Mouse (Mus musculus) neutrophil, adult 5-6 weeks (primary cell): ENCODE measurements around the gene St7. TPM values are rescaled to one million over a fixed set of nuclear protein-coding genes. Genes with fewer than 3 reads are reported as not detected.

Experiments used
- ATAC-seq: fragments of 151-379, 151-347 bp; 2 replicates; pipeline ENCODE4 v1.8.0; 2017; ENCODE audit warnings: mild to moderate bottlenecking, moderate TSS enrichment; ENCODE audit not compliant: insufficient number of reproducible peaks, poor library complexity, low FRiP score, severe bottlenecking; ENCODE audit errors: extremely low read depth
- total RNA-seq: library from RNA; stranded (forward); fragments of 200-1000 nt; gene quantifications from 2 replicates; pipeline ENCODE4 v1.2.3, GENCODE M21; 2017

St7 gene
- total RNA-seq, 1 experiment from 2014 or later, result 9.0 TPM

DNA sequence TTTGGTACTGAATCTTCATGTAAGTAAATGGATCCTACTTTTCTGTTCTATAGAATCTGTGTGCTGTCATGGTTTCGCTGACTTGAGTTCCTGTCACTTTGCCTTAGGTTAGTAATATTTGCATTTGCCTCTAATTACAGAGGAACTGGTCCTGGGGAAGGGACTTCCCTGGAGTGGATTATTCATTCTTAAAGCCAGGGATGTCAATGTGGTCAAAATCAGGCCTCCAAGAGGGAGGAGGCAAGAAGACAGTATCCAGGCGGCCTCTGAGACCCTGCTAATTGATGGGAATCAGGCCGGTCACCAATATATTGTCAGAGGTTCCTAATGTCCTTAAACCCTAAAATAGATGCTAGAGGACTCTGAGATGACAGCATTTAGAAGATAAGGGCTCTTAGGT is 56.9 kb downstream of the St7 start:
- ATAC-seq, result no peak

DNA sequence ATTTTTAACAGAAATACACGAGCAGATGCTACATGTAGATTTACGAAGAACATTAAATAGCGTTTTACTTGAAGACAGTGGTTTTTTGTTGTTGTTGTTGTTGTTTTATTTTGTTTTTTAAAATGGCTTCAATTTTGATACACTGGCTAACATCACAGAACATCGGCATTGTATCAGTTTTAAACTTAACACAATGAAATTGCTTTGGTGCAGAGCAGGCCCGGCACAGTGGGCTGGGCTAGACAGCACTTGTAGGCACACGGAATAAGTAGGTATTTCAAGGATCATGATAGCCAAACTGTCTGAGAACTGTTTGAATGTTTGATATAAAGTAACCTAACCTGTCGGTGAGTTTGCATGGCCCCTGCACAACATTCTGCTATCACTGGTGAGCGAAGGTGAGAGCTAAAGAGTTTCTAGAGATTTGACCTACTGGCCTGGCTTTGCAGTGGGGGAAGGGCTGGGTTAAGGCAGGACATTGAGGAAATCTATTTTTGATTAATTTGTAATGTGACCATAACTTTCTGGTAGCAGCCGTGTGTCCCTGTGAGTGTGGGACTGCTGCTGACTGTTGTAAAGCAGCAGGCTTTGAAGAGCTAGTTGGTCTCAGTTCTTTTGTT is 57.4 kb downstream of the St7 start:
- ATAC-seq, result no peak

DNA sequence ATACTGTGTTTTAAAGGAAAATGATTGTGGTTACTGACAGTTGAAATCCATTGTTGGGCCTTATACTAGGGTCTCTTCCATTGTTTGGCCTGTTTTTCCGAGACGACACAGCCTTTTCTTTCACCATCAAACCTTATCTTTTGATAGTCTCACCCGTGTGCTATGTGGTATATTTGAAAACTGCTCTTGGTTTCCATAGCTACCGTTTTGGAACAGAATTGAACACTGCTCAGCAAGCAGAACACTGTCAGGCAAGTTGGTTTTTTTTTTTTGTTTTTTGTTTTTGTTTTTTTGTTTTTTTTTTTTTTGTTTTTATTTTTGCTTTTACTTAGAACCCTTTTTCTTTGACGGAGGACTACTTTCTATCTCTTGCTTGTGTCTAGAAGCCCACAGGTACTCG is 58.2 kb downstream of the St7 start:
- ATAC-seq, result no peak

DNA sequence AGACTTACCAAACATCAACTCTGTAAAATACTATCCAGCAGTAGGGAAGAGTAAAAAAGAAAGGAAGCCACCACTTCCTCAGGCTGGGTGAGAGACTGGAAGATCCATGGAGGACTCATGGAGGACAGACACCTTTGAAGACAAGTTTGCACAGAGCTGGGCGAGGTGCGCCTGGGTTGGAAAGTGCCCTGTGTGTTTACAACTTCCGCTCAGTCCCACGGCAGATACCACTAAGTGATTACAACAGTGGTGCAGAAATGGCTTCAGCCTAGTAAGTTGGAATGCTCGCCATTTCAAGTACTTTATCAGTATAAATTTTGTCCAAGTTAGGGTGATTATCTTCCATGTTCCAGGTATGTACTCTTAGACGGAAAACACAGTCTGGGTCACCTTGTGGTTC is 63.2 kb downstream of the St7 start:
- no peak for ATAC-seq

DNA sequence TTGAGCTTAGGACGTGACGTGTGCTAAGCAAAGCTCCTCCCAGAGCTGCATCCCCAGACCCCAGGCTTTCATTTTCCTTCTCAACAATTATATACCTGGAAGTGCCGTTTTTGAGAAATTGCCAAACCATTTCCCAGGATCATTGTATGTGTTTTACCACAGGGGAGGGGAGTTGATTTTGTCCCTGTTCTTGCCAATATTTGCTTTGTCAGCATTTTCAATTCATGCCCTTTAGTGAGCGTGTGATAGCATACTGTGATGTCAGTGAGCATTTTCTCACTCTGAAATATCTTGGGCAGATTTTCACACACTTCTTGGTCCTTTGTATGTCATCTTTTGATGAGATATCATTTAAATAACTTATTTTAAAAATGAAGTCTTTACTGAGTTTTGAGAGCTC is 65.8 kb downstream of the St7 start:
- no peak for ATAC-seq

DNA sequence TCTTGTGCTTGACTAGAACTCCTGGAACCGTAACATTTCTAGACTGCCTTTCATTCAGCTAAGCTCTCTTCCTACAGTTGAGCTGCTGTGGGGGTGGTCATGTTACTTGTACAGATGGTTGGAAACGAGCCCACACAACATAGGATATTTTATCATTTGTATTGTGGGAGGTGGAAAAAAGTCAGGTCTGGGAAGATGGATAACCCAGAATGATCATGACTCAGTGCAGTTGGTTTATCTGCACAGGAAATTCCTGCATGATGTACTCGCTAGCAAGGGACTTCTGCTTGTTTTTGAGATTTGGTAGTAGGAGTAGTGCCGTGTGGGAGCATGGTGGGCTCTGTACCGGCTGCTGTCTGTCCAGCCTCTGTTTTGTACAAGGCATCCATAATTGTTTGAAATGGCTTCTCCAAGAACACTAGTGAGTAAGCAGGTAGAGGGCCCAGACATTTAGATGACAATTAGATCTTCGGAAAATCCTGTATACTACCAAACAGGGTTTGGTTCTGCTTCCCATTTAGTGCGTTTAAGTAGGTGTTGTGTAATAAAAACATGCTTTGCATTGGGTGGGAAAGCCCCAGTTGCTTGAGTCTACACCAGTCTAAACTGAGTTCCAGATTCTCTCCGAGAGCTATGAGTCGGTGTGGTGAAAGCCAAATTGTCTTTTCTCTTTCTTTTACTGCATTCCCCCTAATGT is 71.4 kb downstream of the St7 start:
- no peak for ATAC-seq

DNA sequence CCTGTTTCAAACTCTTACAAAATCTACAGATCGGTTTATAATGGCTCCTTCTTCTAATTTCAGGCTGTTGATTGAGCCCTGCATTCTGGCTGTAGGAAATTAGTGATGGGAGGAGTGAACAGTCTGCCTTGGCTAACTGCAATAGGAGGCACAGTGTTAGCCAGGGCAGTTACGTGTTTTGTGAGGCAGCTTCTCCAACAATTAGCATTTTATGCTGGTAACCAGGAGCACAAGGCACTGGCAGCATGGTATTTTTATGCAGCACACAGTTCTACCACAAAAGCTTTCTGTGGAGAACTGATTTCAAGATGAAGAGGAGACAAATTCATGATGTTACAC is 71.9 kb downstream of the St7 start:
- no peak for ATAC-seq

DNA sequence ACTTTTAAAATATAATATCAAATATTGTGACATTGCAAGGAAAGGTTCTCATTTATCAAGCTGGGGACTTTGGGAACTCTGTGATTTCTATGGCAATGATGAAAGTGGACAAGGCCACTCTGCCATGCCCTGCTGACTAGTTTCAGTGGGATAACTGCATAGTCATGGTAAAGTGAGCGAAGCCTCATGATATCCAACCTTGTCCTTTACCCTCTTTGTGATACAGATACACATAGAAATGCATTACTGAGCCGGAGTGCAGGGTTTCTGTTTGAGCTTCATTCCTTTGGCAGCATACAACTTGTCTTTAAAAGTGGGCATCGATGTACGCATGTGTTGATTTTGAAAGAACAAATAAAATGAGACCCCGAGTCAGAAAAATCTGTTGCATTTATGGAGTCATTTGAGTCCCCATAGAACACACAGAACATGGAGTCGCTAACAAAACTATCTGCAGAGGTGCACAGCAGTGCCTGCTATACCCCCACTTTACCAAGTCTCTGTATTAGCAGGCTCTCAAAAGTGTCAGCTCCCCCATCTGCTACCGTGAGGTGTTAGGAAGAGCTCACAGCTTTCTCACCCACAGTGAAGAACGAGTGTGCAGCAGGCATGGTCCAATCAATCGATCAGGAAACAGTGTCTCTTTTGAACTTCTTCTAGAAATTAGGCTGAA is 77.4 kb downstream of the St7 start:
- ATAC-seq, result no peak

DNA sequence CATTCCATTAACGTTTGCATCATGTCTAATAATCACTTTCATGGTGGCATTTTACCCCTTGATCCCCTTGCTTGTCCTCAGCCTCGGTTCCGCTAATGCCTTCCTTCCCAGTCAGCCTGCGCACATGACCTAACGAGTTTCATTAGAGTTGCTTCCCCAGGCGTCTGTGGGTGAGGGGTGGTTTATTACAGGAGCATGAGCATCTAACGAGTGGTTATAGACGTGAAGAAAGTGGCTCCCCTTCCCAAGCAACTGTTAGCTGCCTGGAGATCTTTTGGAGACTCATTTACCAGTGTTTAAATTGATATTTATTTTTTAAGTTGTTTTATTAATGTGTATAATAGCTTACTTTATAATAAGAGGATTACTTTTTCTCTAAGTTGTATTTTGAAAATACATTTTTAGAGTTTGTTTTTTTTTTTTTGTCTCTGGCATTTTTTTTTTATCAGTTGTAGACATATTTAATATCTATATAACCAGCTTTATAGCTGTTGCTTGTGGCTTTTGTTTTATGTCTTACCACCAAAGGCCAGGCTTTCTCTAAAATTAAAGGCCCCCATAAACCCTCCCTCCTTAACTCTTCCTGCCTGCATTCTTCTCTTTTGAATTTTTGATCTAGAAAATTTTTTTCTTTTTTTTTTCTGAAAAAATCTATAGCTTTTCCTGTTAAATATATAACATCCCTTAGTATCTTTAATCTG is 78.1 kb downstream of the St7 start:
- ATAC-seq, result no peak

DNA sequence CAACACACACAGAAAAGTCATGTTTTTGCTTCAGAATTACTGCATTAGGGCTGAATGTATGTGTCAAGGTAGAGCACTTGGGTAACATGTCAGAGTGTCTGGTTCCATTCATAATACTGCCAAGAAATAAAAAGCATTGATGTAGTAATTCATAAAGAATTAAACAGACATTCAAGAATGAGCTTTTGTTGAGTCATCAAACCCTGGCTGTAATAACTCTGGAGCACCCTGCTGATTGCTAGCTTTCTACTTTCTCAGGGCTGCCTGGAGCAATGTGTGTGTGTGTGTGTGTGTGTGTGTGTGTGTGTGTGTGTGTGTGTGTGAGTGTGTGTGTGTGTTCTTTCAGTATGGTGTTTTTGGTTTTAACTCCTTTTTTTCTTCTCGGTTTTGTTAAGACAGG is 78.7 kb downstream of the St7 start:
- no peak for ATAC-seq

DNA sequence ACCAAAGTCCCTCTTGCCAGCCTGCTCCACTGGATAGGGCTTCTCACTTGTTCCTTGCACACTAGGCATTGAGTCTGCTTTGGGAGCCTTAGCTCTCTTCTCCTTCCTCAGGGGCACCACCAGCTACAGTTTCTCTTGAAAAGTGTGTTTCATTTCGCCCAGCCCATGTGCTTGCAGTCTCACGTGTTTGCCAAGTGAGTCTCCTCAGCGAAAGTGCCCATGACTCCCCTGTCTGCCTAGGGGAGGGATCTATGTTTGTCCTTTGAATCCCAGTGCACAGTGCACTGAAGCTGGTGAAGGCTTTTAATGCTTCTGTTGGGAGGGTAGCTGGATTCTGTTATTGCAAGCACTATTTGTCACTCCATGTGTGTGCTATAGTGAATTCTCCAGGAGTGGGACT is 79.8 kb downstream of the St7 start:
- ATAC-seq, result no peak

DNA sequence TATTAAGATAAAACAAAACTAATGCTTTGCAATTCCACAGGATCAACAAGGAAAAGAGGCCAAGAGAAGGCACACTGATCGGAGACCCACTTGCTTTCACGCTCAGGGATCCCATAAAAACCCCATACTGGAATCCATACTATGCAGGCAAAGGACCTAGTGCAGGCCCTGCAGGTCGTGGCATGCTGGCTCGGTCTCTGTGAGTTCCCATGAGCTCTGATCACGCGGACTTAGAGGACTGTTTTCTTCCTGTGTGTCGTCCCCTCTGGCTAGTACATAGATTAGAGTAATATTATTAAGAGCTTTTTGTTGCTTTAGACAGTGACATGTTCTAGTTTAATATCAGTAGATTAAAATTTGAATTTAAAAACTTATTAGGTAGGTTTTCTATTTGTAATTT is 83.3 kb downstream of the St7 start:
- peak; percentile 66; the same call in 1 of the 2 replicates for ATAC-seq

DNA sequence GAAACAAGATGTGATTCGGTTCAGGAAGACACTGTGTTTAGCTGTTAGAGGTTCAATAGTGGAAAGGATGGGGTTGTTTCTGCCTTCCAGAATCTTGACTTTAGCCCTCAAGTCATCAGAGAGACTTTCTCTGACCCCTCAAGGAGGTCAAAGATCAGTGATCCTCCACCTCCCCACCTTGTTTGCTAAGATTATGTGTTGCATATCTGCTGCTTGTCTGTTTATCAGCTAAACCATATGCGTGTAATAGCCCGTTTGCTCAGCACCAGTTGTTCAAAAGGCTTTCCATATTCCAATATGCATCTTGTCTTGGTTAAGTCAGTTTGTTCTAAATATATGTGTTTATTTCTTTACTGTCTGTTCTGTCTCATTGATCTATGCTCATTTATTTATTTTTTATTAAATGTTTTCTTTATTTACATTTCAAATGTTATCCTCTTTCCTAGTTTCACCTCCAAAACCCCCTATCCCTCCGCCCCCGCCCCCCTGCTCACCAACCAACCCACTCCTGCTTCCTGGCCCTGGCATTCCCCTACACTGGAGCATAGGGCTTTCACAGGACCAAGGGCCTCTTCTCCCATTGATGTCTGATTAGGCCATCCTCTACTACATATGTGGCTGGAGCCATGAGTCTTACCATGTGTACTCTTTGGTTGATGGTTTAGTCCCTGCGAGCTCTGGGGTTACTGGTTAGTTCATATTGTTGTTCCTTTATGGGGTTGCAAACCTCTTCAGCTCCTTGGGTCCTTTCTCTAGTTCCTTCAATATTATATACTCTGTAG is 84.5 kb downstream of the St7 start:
- no peak for ATAC-seq

DNA sequence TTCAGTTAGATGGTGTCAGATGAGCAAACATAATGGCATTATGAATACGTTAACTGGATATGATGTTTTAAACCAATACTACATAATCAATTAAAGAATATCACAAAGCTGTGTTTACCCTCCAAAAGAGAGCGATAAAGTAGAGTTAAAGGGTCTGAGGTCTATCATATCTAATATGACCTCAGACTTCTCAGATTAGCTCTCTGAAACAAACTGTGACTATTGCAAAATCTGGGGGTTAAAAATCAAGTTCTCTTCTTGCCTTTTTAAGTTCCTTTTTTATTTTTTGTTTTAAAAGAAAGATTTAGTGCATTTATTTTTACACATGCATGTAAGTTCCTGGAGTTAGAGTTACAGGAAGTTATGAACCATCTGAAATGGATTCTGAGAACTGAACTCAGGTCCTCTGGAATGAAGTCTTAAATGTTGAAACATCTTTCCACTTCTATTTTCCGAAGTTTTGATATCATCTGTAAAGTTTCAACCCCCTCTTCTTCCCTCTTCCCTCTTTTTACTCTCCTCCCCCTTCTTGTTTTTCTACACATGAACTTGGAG is 86.0 kb downstream of the St7 start:
- ATAC-seq, result no peak

DNA sequence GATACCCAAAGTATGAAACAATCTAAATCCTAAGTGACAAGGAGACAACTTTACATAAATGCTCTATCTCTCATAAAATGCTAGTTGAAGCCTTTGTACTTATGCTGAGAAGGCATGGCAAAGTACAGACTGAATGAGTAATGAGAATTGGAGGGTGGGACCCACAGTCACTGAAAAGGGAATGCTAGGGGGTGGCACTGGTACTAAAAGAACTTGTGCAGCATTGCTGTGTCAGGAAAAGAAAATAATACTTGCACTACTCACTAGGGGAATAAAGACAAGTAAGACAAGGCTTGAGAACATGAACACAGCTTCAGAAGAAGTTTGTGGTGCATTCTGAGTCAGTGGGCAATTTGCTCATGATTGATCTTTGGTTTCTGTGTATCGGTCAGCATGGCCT is 90.8 kb downstream of the St7 start:
- no peak for ATAC-seq

DNA sequence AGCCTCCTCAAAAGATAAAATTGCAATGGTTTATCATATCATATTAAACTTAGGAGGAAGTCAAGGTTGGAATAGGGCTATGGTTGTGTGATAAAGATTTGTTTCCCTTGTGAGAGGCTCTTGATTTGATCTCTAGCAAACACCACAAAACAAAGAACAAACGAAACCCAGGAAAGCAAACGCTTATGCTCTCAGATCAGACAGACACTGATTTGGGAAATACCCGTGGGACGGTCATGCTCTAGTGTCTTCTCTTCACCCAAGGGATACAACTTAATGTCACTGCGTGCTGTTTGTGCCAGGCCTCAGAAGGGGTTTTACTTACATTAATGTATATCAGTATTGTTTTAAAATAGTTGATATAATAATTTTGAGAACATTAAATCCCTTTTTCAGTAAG is 91.8 kb downstream of the St7 start:
- no peak for ATAC-seq

DNA sequence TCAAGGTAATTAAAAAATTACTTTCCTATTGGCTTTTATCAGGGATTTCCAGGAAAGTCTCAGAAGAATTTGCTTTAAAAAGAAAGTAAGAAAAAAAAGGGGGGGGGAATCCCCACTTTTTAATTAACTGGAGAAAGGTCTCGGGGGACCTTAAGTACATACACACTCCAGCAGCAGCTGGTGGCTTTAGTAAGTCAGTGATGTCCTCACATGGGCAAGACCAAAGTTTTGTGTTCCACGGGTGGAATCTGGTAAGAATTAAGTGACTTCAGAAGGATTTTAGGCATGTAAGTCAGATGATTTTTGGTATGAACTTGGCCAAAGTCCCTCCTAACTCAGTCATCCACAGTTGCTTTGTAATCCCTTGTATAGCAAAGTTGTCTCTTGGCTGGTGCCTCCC is 92.5 kb downstream of the St7 start:
- ATAC-seq, result no peak

DNA sequence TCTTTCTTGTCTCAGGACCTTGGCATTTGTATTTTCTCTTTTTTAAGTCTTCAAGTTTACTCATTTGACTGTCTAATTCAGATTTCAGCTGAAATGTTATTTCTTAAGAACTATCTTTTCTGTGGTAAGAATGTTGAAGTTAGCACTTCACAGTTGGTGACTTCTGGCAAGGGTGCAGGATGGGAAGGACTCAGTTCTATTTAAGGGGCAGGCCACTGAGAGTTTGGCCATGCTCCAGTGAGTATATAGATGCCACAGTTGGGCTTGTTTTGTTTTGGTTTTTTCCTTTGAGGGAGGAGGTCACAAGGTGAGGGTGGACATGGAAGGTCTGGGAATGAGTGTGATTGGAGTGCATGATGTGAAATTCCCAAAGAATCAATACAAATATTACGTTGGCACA is 95.1 kb downstream of the St7 start:
- ATAC-seq, result 0 out of 2 replicates have a peak, but pooled peaks have one; percentile 16

DNA sequence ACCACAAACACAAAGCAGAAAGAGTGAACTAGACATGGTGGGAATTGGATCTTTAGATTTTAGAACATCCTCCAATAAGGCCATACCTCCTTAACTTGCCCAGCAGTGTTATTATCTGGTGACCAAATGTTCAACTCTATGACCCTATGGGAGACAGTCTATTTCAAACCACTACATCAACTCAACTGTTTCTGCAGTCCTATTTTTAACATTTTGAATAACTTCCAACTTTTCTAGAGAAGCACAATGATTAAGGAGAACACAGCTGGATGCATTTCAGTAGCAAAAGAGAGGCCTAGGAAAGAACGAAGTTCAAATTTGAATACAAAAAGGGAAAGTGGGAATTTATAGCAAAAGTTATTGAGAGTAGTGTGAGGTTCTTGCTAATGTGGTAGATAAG is 97.5 kb downstream of the St7 start:
- ATAC-seq, result no peak
